Mouse (Mus musculus) Patski (cell line): ENCODE results near the gene Zbtb20. TPM values are rescaled to one million over a fixed set of nuclear protein-coding genes. Genes with fewer than 3 reads are reported as not detected.

Experiments used
- ATAC-seq: fragments of 100-300 bp; one replicate; pipeline ENCODE4 v1.8.0; 2021
- CTCF ChIA-PET: fragments of 350-600 bp; sonication (Branson Sonifier 250); formaldehyde crosslinking; loops from one replicate; lab custom pipeline; 2022; ENCODE audit warnings: inconsistent platforms; lab: Charles Lee
- POLR2A ChIA-PET: fragments of 350-600 bp; sonication (Branson Sonifier 250); formaldehyde crosslinking; loops from one replicate; lab custom pipeline; 2022; ENCODE audit warnings: antibody characterized with exemption, inconsistent platforms; lab: Charles Lee
- DNase-seq: peaks from one replicate; pipeline ENCODE4 v3.0.0-alpha.2; 2011; ENCODE audit warnings: low read depth, low spot score
- H3K27me3 ChIP-seq: fragments of 371-371 bp; one replicate; pipeline ENCODE4 v1.5.1; 2021
- CTCF ChIP-seq: fragments of 100-300 bp; IDR thresholded peaks from one replicate; pipeline ENCODE4 v1.5.1; 2021
- in situ Hi-C: fragments of 300-500 bp; cut with MboI; formaldehyde crosslinking; loops from 3 replicates; pipeline ENCODE4 v1.11.1; 2018; ENCODE audit warnings: low pct_unique_long_range_greater_than_20kb, mixed read lengths
- polyA plus RNA-seq: library from polyadenylated mRNA; unstranded; gene quantifications from one replicate; pipeline ENCODE4 v1.2.3, GENCODE M21; 2021

Zbtb20 gene
- polyA plus RNA-seq, 1 experiment from 2014 or later: 12.2 TPM

- DNase-seq: no peak
- no peak for ATAC-seq
- POLR2A ChIA-PET: no interaction called here
- in situ Hi-C loops: no loop called here
- no peaks in the 10 kb centered on the region for H3K27me3 ChIP-seq
- CTCF ChIA-PET: no interaction called here
- TF ChIP-seq CTCF: no peak
These were observed 466.3 kb downstream of the Zbtb20 start for GRCm38 (mm10) chr16:43341916-43342455.

- no peaks in the 10 kb centered on the region for H3K27me3 ChIP-seq
- in situ Hi-C loops: no loop called here
- no peak for DNase-seq
- no peak for ATAC-seq
- ChIA-PET POLR2A (no interaction called here), CTCF (interaction anchor here (1.8 kb wide), 1 partner anchor 16 kb away, joined by 6 read pairs; no protein-coding TSS in a partner anchor)
- TF ChIP-seq CTCF: no peak
These were observed 470.4 kb downstream of the Zbtb20 start for GRCm38 (mm10) chr16:43346094-43346493.

DNA sequence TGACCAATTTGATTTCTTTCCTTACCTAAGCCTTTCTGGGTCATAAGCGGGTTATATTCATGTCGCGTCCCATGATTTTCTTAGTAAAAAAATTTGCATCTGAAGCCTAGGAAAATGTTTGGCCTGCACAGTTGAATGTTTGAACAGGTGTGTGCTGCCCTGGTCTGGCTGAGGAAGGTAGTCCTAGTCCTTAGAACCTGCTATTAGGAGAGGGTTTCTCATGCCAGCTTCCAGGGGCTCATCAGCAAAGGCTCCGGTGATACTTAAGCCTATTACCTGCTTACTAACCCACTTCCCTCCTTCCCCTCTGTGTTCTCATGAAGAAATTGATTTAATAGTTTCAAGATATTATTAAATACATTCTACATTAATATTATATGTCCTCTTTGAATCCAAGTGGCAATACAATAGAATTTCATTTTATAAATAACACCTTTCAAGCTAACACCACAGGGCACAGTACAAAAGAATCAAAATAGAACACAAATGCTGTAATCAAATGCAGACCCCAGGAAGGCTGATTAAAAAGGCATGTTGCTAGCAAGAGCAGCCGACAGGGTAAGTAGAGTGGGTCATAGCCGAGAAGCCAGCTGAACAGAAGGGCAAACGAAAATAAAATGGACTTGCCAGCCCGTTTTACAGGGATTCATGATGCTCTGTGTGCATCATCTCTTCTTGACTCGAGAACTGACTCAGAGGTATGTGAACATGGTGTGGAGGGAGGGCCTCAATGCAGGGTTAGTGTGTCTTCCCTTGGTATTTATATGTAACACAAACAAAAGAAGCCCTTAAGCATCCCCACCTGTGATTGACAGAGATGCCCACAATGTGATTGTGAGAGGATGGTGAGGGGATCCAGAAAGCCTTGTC, 480.3 kb downstream of the Zbtb20 start:
- CTCF ChIA-PET: no interaction called here
- in situ Hi-C loops: loop anchor here (10.0 to 25.0 kb wide), 2 partner anchors 444 to 521 kb away; no protein-coding TSS in a partner anchor
- no peaks in the 10 kb centered on the region for H3K27me3 ChIP-seq
- DNase-seq (no peak), ATAC-seq (no peak)
- no peak for TF ChIP-seq CTCF
- POLR2A ChIA-PET: no interaction called here

- no peak for ATAC-seq
- in situ Hi-C loops: loop anchor here (10.0 to 25.0 kb wide), 2 partner anchors 447 to 525 kb away; no protein-coding TSS in a partner anchor
- TF ChIP-seq CTCF: no peak
- ChIA-PET CTCF (interaction anchor here (1.4 to 2.4 kb wide), 2 partner anchors 9 to 11 kb away, joined by 5 to 6 read pairs; no protein-coding TSS in a partner anchor), POLR2A (interaction anchor here (1.2 kb wide), 1 partner anchor 10 kb away, joined by 3 read pairs; no protein-coding TSS in a partner anchor)
- DNase-seq: no peak
- no peaks in the 10 kb centered on the region for H3K27me3 ChIP-seq
These were observed 483.9 kb downstream of the Zbtb20 start for GRCm38 (mm10) chr16:43359546-43359945.

- no peak for DNase-seq
- no peaks in the 10 kb centered on the region for H3K27me3 ChIP-seq
- no peak for ATAC-seq
- in situ Hi-C loops: loop anchor here (25.0 kb wide), 1 partner anchor 448 kb away; no protein-coding TSS in a partner anchor
- ChIA-PET POLR2A (no interaction called here), CTCF (interaction anchor here (2.4 kb wide), 1 partner anchor 12 kb away, joined by 6 read pairs; no protein-coding TSS in a partner anchor)
- no peak for TF ChIP-seq CTCF
These were observed 484.4 kb downstream of the Zbtb20 start for GRCm38 (mm10) chr16:43360112-43360511.

GRCm38 (mm10) chr16:43360838-43361480, 485.3 kb downstream of the Zbtb20 start:
- peak; percentile 54 for DNase-seq
- ChIA-PET POLR2A (no interaction called here), CTCF (interaction anchor here (0.9 to 2.4 kb wide), 4 partner anchors 13 to 447 kb away, joined by 4 to 6 read pairs (median 5); no protein-coding TSS in a partner anchor)
- ATAC-seq: peak; percentile 16
- peak; percentile 13 for TF ChIP-seq CTCF
- in situ Hi-C loops: loop anchor here (25.0 kb wide), 1 partner anchor 449 kb away; no protein-coding TSS in a partner anchor
- H3K27me3 ChIP-seq: no peaks in the 10 kb centered on the region

- in situ Hi-C loops: loop anchor here (25.0 kb wide), 1 partner anchor 450 kb away; no protein-coding TSS in a partner anchor
- CTCF ChIA-PET: interaction anchor here (0.7 to 2.3 kb wide), 4 partner anchors 17 to 187 kb away, joined by 3 to 6 read pairs (median 4); no protein-coding TSS in a partner anchor
- peak; percentile 83 for DNase-seq
These were observed 487.1 kb downstream of the Zbtb20 start for GRCm38 (mm10) chr16:43362651-43363300.

GRCm38 (mm10) chr16:43363316-43363715, 487.6 kb downstream of the Zbtb20 start:
- ChIA-PET CTCF (interaction anchor here (0.7 to 2.3 kb wide), 3 partner anchors 17 to 187 kb away, joined by 3 to 6 read pairs (median 5); no protein-coding TSS in a partner anchor), POLR2A (interaction anchor here (0.7 to 1.3 kb wide), 4 partner anchors 12 to 126 kb away, joined by 3 to 6 read pairs (median 4); no protein-coding TSS in a partner anchor)
- H3K27me3 ChIP-seq: no peaks in the 10 kb centered on the region
- DNase-seq (no peak), ATAC-seq (peak; percentile 7)
- in situ Hi-C loops: loop anchor here (25.0 kb wide), 1 partner anchor 451 kb away; no protein-coding TSS in a partner anchor
- TF ChIP-seq CTCF: no peak

More at GRCm38 (mm10) chr16:43362651-43363300, 487.1 kb downstream of the Zbtb20 start:
- ATAC-seq: peak; percentile 92
- POLR2A ChIA-PET: interaction anchor here (0.7 kb wide), 1 partner anchor 66 kb away, joined by 6 read pairs; no protein-coding TSS in a partner anchor
- no peak for TF ChIP-seq CTCF
- H3K27me3 ChIP-seq: no peaks in the 10 kb centered on the region
